Mouse (Mus musculus) bone marrow, adult 2 months (tissue): Measurements from ENCODE around the gene Macrod2.

Experiments
- CTCF ChIP-seq: fragments of 200-500 bp; IDR thresholded peaks from 2 replicates; pipeline ENCODE4 v1.5.1; 2011; ENCODE audit warnings: low read length, control low read depth; ENCODE audit not compliant: control insufficient read depth, insufficient read depth
- POLR2A ChIP-seq: fragments of 200-500 bp; IDR thresholded peaks from 2 replicates; pipeline ENCODE4 v1.6.1; 2011; ENCODE audit warnings: low read depth, mild to moderate bottlenecking, control low read depth, low read length, borderline replicate concordance; ENCODE audit not compliant: control insufficient read depth

DNA sequence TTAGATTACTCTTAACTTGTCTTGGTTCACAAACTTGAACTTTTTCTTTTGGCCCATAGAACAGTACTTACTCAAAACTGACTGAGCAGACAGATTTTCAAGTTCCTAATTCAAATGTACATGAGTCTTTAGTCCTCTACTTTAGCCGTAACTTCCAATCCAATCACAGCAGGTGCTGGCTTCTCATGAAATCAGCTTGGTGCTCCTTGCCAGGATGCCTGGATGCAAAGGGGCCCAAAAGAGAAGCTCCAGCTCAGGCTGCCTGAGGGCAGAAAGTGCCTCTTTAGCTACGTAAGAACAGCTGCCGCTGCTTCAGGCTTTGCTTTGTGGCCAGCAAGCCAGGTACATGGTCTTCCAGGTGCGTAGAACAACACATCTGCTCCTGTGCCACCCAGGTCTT lies 627.9 kb downstream of the Macrod2 start:
- no peak for TF ChIP-seq POLR2A
- TF ChIP-seq CTCF: no peak
